Mouse (Mus musculus): ENCODE measurements around the gene Tcea3.

Tcea3 gene

GRCm38 (mm10) chr4:136324226-136324625 is 76.7 kb downstream of the Tcea3 start:
- DNase-seq (ENCODE audit: low spot score), result peak; percentile 29
